Mouse (Mus musculus) CH12.LX (cell line): ENCODE results near the gene Depdc1b.

Experiments used
- CHD2 ChIP-seq: IDR thresholded peaks from 2 replicates; pipeline ENCODE4 v1.6.1; 2011; ENCODE audit warnings: low read length, improper control_type of control experiment
- CTCF ChIP-seq, 2 experiments: IDR thresholded peaks in 1 of 2; conservative IDR thresholded peaks in 1 of 2; 2 replicates each; pipeline ENCODE4 v1.5.1; 2011 to 2012; ENCODE audit warnings: low read depth in 2 of 2, low read length in 2 of 2, improper control_type of control experiment in 1 of 2, inconsistent platforms in 1 of 2, mild to moderate bottlenecking in 1 of 2, moderate library complexity in 1 of 2
- ELF1 ChIP-seq: IDR thresholded peaks from 2 replicates; pipeline ENCODE4 v1.6.1; 2014; ENCODE audit warnings: low read depth, mild to moderate bottlenecking, inconsistent platforms, low read length, improper control_type of control experiment
- EP300 ChIP-seq: IDR thresholded peaks from 2 replicates; pipeline ENCODE4 v1.6.1; 2011; ENCODE audit warnings: low read length, improper control_type of control experiment
- MAX ChIP-seq: IDR thresholded peaks from 2 replicates; pipeline ENCODE4 v1.6.1; 2011; ENCODE audit warnings: low read length, improper control_type of control experiment
- POLR2A ChIP-seq: IDR thresholded peaks from 2 replicates; pipeline ENCODE4 v1.6.1; 2011; ENCODE audit warnings: low read depth, mild to moderate bottlenecking, improper control_type of control experiment, low read length
- ZNF384 ChIP-seq: IDR thresholded peaks from 2 replicates; pipeline ENCODE4 v1.6.1; 2012; ENCODE audit warnings: low read depth, low read length, improper control_type of control experiment, inconsistent platforms

DNA sequence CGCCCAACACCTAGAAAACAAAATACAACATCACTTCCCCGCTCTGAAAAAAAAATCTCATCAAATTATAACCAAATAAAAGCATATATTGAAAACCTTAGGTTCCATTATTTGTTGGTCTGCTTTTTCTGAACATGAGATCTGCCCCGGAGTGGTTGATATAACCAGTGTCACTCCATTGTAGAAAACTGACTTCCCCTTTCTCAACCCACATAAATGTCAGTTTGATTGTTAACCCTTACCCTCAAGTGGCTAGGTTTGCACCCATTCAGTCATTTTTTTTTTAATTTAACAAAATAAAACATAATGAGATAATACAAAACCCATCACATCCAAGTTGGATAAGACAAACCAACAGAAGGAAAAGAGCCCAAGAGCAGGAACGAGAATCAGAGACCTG is 25.8 kb upstream of the Depdc1b start:
- TF ChIP-seq CTCF (conservative IDR thresholded peaks at IDR 0.05 in 1 of 2, IDR thresholded peaks at IDR 0.05 in 1 of 2; ENCODE audit: low read depth in 2 of 2, low read length in 2 of 2) (no peak), ELF1 (no peak), MAX (no peak), EP300 (no peak), ZNF384 (no peak), CHD2 (no peak), POLR2A (no peak)
